Mouse (Mus musculus): ENCODE measurements around the gene 1700125H20Rik.
A peak's percentile ranks its signal among the peaks of the same experiment; 100 is the strongest.
"Not testable (repeated sequence)": the region's sequence is repeated elsewhere in the genome, so short reads cannot be mapped to it uniquely, and the experiment has no call there.

Gene 1700125H20Rik

DNA sequence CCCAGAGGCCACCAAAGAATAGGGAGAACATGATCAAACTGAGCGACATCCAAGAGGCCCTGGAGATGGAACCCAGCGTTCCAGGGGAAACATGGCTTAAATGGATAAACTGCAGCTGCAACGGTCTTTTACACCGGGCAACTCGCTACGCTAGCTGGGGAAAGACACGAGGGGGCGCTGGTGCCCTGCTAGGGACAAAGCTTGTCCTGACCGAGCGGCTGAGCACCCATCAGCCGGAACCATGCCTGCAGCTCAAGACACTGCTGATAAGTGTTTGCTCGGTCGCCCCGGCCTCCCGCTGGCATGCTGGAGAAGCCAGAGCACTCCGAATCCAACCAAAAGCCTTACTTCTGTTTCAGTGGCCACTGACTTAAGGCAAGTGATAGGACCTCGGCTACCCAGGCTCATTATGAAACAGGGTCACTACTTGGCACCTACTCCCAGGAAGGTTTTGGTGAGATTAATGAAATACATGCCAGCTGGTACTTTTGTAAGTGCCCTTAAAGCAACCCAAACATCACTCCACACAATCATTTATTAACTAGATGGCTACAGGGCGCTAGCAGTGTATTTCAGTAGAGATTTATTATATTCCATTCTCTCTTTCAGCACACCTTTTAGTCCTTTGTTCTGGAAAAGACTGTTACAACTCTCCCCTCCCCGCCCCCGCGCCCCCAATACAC lies at the start of gene 1700125H20Rik:
Gene 1700125H20Rik, plus strand, starts transcription at position 347 of the 683 bp plus-strand sequence.
- peak; percentile 70 for DNase-seq (ENCODE audit: extremely low read depth, low read depth)

DNA sequence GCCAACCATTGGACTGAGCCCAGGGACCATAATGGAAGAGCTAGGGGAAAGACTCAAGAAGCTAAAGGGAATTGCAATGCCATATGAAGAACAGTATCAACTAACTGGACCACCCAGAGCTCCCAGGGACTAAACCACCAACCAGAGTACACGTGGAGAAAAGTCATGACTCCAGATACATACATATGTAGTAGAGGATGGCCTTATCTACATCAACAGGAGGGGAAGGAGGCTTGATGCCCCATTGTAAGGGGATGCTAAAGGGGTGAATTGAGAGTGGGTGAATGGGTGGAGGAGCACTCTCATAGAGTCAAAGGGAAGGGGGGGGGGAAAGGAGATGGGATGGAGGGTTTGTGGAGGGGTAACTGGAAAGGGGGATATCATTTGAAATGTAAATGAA lies 48.1 kb upstream of the 1700125H20Rik start:
- no peak for DNase-seq (ENCODE audit: extremely low read depth, low read depth)

DNA sequence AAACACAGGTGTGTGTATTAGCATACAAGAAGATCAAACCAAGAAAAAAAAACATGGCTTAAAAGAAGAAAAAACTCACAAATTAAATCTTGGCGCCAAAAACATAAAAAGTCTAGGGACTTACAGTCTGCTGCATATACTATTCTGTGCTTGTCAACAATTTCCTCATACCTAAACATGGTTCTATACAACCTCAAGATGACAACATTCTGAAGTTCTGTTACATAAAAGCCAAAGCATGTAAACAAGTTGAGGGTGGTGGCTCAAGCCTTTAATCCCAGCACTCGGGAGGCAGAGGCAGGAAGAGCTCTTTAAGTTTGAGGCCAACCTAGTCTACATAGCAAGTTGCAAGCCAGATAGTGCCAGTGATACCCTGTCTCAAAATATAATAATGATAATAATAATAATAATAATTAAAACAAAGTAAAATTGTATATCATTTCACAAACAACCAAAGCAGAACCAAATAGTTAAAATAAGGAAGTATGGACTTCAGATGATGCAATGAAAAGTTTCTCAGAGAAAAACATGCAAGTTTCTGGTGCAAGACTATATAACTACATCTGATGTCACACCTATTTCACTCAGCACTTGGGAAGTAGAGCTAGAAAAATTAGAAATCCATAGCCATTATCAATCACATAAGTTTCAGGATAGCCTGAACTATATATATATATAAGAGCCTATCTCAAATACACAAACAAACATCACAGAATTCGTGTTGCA lies 46.8 kb upstream of the 1700125H20Rik start:
- DNase-seq (ENCODE audit: extremely low read depth, low read depth): no peak

DNA sequence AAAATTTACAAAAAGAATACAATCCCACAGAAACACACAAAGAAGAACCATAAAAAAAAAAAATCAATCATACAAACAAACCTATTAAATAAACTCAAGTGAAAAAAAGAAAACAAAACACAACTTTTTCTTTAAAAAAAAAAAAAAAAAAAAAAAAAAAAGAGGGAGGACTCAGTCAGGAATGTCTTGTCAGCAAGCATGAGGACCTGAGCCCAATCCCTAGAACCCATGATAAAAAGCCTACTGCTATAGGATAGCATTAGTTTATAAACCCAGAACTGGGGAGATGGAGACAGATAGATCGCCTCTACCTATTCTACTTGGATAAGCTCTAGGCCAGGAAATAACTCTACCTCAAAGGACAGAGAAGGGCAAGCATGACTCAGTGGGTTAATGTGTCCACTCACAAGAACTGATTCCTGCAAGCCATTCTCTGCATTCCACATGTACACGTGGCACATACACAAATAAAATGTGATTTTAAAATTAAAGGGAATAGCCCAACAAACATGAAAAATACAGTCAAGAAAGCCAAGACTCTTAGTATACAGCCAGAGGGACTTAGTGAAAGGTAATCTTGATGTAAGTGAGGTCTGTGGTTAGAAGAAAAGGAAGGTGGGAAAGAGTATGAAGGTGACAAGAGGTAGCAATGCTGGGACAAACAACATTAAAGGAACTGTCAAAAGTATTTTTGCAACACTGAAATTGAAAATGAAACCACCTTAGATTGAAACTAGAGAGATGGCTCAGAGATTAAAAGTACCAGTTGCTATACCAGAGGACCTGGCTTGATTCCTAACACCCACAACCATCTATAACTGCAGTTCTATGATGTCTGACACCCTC lies 43.7 kb upstream of the 1700125H20Rik start:
- DNase-seq (ENCODE audit: extremely low read depth, low read depth): no peak

DNA sequence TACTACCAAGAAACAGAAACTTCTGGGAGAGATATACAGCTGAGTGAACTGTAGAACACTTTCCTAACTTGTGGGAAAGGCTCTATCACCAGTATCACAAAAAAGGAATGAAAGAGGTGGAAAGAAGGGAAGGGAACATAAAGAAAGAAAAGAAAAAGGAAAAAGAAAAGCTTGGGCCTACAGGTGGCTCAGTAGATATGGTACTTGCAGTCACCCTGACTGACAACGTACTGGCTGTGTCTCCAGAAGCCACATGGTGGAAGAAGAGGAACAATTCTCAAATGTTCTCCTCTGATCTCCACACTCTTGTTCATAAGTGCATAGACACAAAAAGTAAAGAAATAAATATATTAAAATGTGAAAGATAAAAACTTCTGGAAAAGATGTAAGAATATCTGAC lies 41.3 kb upstream of the 1700125H20Rik start:
- no peak for DNase-seq (ENCODE audit: extremely low read depth, low read depth)

DNA sequence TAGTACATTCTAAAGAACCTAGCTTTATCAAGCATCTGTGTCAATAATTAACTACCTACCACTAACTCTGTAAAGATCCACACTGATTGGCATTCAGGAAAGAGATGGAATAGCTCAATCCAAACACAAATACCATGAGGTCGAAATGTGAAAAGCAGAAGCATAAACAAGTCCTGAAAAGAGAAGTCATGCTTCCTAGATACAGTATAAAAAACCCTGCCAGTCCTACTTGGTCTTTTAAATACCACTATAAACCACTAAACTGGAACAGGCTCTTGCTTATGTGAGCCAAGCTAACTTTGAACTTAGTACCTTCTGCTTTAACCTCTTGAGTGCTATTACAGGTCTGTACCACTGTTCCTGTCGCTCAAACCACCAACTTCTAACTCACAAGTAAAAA lies 38.7 kb upstream of the 1700125H20Rik start:
- DNase-seq (ENCODE audit: extremely low read depth, low read depth): no peak

DNA sequence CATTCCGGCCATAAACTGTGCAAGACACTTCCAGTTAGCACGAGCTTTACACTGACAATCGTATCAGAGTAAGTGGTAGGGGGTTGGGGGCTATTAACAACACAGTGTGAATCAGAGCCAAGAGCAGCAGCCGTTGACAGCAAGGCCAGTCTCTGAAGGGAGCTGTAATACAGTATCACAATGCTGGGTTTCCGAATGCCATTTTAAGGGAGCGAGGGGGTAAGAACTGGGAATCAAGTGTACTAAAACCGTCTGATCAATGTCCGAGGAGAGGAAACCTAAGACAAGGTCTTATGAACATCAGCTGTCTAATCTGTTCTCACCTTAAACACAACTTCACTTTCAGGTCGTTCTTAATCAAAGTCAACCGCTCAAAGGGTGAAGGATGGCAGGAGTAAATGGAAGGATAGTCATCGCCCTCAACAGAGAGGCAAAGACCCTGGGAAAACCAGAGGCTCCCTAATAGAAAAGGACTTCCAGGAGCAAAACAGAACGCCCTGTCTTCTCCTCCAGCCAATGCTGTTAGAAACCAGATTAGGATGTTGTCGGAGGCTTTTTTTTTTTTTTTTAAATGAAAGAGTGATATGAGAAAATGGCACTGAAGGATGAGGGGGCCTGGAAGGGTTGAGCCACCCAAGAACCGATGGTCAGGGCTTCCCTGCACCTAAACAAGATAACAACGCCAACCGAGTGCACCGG lies 31.3 kb upstream of the 1700125H20Rik start:
- DNase-seq (ENCODE audit: extremely low read depth, low read depth): no peak

DNA sequence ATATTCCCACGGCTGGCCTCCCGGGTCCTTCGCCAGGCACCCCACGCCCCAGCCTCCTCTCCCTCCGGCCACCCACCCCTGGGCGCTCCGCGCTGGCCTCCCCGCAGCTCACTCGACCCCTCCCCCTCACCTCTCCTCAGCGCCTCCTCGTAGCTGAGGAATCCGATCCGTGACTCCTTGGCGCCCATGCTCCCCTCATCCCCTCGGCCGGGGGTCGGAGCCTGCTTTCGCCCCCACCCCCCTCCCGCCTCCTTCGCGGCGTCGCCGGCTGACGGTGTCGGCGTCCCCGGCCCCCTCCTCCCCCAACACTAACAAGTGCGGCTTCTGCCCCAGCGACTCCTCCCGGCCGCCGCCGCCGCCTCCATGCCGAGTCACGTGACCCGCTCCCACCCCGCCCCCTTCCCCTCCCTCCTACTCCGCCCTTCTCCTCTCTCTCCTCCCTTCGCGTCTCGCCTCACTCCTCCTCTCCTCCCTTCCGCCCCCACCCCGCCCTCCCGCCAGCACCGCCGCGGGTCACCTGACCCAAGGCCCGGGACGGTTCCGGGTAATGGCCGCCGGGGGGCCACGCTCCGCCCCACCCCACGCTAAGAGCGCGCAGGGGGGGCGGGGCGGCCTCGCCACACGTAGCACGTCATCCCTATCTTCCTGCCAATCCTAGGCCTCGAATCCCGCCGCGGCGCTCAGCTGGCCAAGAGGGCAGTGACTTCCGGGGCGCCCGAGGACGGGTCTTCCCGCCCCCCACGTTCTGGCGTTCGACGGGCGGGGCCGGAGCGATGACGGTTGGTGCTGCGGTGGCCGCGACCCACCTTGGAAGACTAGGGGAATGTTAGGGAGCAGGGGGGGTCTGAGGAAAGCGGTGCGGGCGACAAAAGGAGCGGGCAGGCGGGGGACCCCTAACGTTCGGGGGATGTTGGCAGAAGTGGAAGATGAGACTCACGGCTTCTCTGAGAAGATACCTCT lies 30.3 kb upstream of the 1700125H20Rik start, which contains the start of gene Usp32:
Gene Usp32, minus strand, starts transcription at position 581 of the 960 bp plus-strand sequence.
- DNase-seq (ENCODE audit: extremely low read depth, low read depth): peak; percentile 86

DNA sequence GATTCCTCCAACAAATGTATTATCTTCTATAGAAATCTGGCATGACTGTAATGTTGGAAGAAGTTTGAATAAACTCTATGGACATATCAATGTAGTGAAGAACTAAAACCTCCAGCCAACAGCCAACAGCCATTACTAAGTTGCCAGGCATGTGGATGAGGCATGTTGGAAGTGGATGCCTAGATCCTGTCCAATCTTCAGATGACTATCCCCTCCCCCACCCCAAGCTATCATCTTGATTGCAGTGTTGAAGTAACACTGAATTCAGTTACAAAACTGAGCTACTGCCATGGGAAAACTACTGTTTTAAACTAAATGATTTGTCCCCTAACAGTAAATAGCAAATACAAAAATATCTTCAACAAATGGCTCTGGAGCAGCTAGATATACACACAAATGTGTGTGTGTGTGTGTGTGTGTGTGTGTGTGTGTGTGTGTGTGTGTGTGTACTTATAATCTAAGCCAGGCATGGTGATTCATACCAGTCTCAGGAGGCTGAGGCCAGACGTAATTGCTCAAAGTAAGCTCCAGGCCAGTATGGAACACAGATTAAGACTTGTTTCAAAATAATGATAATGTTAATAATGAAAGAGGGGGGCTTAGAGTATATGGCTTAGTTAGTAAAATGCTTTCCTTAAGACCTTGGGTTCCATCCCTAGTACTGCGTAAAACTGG lies 17.8 kb upstream of the 1700125H20Rik start:
- no peak for DNase-seq (ENCODE audit: extremely low read depth, low read depth)

DNA sequence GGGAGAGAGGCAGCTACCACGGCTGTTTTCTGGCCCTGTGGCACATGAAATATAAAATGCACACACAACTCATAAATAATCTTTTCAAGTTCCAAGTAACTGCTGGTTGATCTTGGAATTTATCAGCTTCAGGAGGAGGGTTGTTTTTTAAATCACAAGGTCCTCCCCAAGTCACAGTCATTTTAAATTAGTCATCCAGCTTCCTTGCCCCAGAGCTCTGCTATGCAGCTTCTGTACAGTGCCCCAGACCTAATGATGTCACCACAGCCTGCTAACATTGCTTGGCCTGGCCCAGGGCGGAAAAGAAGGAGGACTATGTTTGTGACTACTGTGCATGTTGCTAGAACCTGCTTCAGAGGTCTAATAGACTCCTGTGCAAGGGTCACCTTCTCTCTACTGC lies 12.9 kb upstream of the 1700125H20Rik start:
- no peak for DNase-seq (ENCODE audit: extremely low read depth, low read depth)

DNA sequence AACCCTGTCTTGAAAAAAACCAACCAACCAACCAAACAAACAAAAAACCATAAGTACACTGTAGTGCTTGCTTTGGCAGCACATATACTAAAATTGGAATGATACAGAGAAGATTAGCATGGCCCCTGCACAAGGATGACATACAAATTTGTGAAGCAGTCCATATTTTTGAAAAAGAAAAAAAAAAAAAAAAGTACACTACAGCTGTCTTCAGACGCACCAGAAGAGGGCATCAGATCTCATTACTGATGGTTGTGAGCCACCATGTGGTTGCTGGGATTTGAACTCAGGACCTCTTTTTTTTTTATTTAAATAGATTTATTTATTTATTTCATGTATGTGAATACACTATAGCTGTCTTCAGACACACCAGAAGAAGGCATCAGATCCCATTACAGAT lies 7.2 kb upstream of the 1700125H20Rik start:
- DNase-seq (ENCODE audit: extremely low read depth, low read depth): not testable (repeated sequence)

DNA sequence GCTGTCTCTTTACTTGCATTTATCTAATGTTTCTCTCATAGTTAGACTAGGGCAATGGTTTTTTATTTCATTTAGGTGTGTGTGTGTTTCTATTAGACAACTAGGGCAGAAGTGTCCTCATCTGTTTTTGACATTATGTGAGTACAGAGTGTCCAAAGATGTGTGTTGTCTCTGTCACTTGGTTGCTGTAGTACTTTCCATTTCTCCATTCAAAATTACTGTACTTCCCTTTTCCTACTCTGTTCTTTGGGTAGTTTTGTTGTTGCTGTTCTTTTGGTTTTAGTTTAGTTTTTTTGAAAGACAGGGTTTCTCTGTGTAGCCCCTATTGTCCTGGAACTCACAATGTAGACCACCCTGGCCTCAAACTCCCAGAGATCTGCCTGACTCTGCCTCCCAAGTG lies 5.8 kb upstream of the 1700125H20Rik start:
- no peak for DNase-seq (ENCODE audit: extremely low read depth, low read depth)

DNA sequence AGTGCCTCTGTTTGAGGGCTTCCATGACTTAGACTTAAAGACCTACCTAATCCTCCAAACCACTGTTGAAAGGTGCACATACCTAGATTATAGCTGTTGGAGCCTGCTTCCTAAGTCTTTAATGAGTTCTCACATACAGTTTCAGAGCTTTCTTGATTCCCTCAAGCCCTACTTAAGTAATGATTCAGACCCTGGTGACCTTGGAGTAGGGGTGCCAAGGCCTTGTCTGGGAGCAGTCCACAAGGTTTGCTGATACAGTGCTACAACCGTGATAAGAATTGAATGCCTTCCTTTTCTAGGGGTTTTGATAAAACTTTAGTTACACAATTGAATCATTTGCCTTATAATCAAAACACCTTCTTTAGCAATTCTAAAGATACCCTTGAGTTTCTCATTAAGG lies 2.7 kb upstream of the 1700125H20Rik start:
- DNase-seq (ENCODE audit: extremely low read depth, low read depth): no peak

DNA sequence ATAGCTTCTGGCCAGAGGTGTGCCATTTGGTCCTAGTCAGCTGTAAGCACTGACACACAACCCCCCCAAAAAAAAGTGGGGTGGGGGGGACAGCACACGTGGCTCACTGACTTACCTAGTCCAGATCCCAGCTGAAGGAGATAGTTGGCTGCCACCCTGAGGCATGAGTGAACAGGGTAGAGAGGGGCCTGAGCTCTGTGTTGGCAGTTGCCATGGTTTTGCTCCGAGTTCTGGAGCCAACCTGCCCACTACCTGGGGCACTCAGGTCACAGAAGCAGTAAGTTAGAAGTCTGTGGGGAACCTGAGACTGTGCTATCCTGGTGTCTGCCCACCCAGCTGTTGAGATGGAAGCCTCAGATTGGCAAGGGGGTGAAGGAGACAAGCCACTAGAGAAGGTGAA lies 629 bp downstream of the 1700125H20Rik start:
- no peak for DNase-seq (ENCODE audit: extremely low read depth, low read depth)

DNA sequence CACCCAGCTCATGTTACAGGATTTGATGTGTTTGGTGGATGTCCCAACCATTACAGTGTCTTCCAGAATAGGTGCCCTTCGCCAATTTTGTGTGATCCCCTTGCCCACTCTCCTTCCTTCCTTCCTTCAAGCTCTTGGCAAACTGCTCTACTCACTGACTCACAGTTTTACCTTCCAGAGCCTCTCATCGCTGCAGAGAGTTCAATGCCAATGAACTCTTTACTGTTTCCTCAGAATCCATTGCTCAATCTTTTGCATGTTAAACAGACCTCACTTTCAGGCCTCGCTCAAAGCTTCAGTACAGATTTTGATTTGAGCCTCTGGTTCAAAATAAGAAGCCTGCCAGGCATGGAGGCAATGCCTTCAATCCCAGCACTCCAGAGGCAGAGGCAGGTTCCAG lies 5.7 kb downstream of the 1700125H20Rik start:
- no peak for DNase-seq (ENCODE audit: extremely low read depth, low read depth)

DNA sequence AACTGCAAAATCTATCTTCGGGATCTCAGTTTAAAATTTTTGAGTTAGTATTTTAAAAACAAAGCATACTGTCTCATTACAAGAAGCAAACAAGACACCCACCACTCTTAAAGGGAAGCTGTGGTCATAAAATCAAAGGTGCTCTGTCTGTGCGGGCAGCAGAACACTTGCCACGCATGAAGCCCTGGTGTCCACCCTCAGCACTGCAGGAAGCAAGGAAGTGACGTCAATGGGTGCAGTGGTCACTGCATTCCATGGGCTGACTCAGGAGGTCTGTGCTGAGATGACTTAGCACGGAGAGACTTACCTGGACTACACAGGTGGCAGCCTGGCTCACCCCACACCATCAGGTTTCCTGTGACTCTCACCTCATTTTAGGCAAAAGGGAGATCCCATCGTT lies 7.6 kb downstream of the 1700125H20Rik start:
- DNase-seq (ENCODE audit: extremely low read depth, low read depth): no peak

DNA sequence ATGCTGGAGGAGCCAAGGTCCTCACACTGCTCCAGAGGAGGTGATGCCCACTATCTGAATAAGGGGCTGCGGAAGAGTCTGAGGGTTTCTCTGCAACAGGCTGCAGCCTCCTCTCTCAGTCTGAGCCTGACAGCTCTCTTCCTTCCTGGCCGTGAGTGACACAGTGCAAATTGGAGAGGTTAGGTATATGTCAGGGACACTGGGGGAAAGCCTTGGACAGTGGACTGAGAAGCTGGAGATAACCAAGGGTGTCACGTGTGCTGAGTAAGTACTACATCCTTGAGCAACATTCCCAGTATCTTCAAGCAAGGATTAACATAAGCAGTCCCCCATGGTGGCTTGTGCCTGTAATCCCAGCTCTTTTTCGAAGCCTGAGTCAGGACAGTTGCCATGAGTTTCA lies 8.2 kb downstream of the 1700125H20Rik start:
- DNase-seq (ENCODE audit: extremely low read depth, low read depth): no peak

DNA sequence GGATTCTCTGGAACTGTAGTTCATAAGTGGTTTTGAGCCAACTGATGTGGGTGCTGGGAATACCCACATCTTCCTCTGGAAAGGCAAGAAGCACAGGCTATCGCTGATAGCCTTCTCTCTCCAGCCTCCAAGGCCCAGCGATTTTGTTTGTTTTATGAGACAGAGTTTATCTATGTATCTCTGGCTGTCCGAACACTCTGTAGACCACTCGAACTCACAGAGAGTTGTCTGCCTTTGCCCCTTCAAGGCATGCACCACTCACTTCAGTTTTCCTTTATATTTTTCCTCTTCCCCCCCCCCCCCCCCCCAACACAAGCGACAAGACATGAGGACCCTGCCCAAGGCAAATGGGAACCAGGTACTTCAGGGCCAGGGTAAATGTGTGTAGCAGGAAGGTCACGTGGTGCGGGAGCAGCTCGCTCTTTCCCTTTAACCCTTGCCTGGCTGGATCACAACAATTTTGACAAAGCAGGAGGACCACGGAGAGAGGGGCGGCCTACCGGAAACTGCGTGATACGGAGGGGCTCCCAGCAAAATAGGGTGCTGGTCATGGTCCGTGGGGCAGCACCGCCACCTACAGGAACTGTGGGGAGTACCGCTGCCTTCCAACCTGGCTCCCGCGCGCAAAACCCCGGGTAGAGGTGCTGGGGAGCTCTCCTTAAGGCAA lies 12.5 kb downstream of the 1700125H20Rik start:
- DNase-seq (ENCODE audit: extremely low read depth, low read depth): peak; percentile 57

DNA sequence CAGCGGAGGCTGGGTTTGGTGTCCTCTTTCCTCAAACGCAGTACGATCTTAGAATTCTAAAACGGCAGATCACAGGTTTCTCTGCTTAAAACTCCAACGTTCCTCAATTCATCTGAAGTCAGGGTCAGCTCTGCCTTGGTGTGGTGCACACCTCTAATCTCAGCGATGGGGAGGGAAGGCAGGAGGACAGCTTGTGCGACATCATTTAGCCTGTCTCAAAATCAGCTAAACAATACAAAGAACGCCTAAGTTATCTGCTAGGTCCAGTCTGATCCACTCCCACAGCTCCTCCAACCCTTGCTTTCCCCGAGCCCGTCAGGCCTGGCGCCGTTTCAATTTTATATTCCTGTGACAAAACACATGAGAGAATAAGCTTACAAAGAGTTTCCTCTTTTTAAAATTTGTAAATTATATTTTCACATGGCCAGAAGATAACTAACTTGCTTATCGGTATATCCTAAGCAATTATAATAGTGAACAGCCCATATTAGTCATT lies 13.1 kb downstream of the 1700125H20Rik start:
- DNase-seq (ENCODE audit: extremely low read depth, low read depth): no peak
